Mouse (Mus musculus) E14TG2a.4 (cell line): Measurements from ENCODE around the gene Uba52.

ENCODE experiments used
- CTCF ChIP-seq: conservative IDR thresholded peaks from 2 replicates; pipeline ENCODE4 v1.5.1; 2014; ENCODE audit warnings: low read length
- NANOG ChIP-seq: IDR thresholded peaks from 2 replicates; pipeline ENCODE4 v1.6.1; 2014; ENCODE audit warnings: borderline replicate concordance, low read length, mixed read lengths

- no peak for TF ChIP-seq CTCF
- TF ChIP-seq NANOG, result no peak
Measured at GRCm38 (mm10) chr8:70469938-70470337, 40.7 kb downstream of the Uba52 start.
